Mouse (Mus musculus): Measurements from ENCODE around the gene Usp2. TPM values are rescaled to one million over a fixed set of nuclear protein-coding genes. Genes with fewer than 3 reads are reported as not detected.
"Not testable (repeated sequence)": the region's sequence is repeated elsewhere in the genome, so short reads cannot be mapped to it uniquely, and the experiment has no call there.

Gene Usp2
- total and polyA plus RNA-seq, 3 experiments = 2.1 to 2.3 (median 2.2) TPM

DNA sequence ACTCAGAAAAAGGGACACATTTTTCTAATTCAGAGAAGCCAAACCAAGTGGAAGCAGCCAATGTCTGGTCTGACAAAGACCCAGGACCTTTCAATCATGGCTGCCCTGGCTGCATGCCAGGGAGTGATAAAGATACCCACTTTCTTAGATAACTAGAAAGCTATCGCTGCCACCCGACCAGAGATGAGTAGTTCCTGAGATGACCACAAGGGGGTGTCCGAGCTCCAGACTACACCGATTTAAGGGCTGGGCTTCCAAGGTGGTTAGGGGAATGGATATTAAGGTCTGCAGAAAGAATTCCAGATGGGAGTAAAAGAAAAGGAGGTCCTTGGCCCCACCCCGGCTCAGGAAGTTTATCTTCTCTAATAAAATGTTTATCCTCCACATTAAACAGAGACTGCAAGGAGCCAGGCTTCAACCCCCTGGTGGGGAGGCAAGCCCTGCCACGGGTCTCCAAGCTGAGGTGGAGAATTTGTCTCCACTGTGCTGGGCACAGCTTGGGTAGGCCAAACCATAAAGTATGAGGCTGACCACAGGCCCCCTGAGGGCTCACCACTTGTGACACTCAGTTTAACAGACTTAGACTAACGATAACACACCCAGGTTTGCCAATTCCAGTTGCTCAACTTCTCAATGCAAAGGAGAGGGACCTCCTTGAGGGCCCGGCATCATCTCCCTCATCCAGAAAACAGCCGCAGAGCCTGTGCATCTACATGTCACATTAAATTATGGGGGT lies 42.7 kb downstream of the Usp2 start:
- Histone ChIP-seq H3K27me3 (replicated peaks) (no peaks in the 10 kb centered on the region), H3K4me1 (ENCODE audit: control insufficient read depth in 1 of 2, insufficient read depth in 2 of 2) (peaks cover 10 to 59% of the 10 kb centered on the region in 2 experiments), H3K79me2 (replicated peaks; ENCODE audit: control insufficient read depth, extremely low read depth, insufficient read depth, poor library complexity, severe bottlenecking) (peaks cover 42% of the 10 kb centered on the region), H3K4me3 (replicated peaks in 1 of 3; ENCODE audit: low read depth in 2 of 3, low read length in 2 of 3, poor library complexity in 1 of 3) (peak overlapping the region in 1 of 3 experiments; percentile 6), H3K4me2 (ENCODE audit: insufficient read depth, low read depth, poor library complexity, severe bottlenecking) (peak overlapping the region; percentile 64), H3K9me3 (replicated peaks; ENCODE audit: low read length) (no peaks in the 10 kb centered on the region), H3K9ac (ENCODE audit: insufficient read depth, low read depth) (no peak overlapping the region; the same call in 1 of the 2 replicates), H3K36me3 (replicated peaks in 1 of 2; ENCODE audit: control insufficient read depth in 1 of 2, insufficient read depth in 1 of 2, low read length in 1 of 2) (peaks cover 32 to 58% of the 10 kb centered on the region in 2 experiments), H3K27ac (ENCODE audit: insufficient read depth, low read depth) (no peak overlapping the region)
- dilution Hi-C loops (cut with MboI; ENCODE audit: extremely low pct_ligation_motif_present, extremely low pct_unique_long_range_greater_than_20kb, low sequenced_read_pairs) (no loop called here), in situ Hi-C loops (cut with MboI; ENCODE audit: low pct_ligation_motif_present, low pct_unique_long_range_greater_than_20kb, low sequenced_read_pairs) (no loop called here)
- no peak for TF ChIP-seq USF2 (conservative IDR thresholded peaks at IDR 0.05; ENCODE audit: low read depth, low read length)
- TF ChIP-seq HCFC1 (IDR thresholded peaks at IDR 0.05; ENCODE audit: low read depth, low read length) = no peak
- TF ChIP-seq ZMIZ1 (IDR thresholded peaks at IDR 0.05; ENCODE audit: low read depth, low read length) = no peak
- peak; percentile 73 to 78 for TF ChIP-seq CTCF (conservative IDR thresholded peaks at IDR 0.05 in 1 of 2, IDR thresholded peaks at IDR 0.05 in 1 of 2; ENCODE audit: low read depth in 2 of 2, low read length in 2 of 2)
- no peak for TF ChIP-seq BHLHE40 (IDR thresholded peaks at IDR 0.05; ENCODE audit: low read depth, low read length)
- no peak for TF ChIP-seq NRF1 (IDR thresholded peaks at IDR 0.05; ENCODE audit: low read depth, low read length)
- TF ChIP-seq ZC3H11A (IDR thresholded peaks at IDR 0.05; ENCODE audit: low read depth, low read length) = no peak
- TF ChIP-seq ETS1 (conservative IDR thresholded peaks at IDR 0.05; ENCODE audit: low read depth, low read length) = no peak
- peak; percentile 64 for TF ChIP-seq RAD21 (IDR thresholded peaks at IDR 0.05; ENCODE audit: low read depth, low read length)
- TF ChIP-seq EP300 (IDR thresholded peaks at IDR 0.05; ENCODE audit: low read length) = no peak
- DNase-seq (ENCODE audit: extremely low read depth) = peak; percentile 66

DNA sequence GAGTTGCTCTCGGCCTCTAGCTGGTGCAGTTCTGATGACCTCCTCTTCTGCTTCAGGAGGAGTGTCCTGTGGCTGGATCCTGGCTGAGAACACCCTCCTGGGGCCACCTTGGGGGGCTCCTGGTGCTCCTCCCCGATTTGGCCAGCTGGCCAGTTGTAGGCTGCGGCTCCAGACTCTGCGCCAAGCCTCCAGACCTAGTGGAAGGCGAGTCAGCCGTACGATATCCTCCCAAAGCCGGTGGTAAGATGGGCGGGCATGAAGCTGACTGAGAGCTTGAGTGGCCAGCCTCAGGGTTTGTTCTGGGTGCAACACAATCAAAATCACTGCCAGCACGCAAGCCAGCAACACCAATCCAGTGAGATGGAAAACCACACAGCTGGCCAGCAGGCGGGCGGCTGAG lies 45.1 kb downstream of the Usp2 start:
- H3K27me3 ChIP-seq (replicated peaks); H3K9me3 ChIP-seq (replicated peaks; ENCODE audit: low read length); in situ Hi-C loops (cut with MboI; ENCODE audit: low pct_ligation_motif_present, low pct_unique_long_range_greater_than_20kb, low sequenced_read_pairs); H3K27ac ChIP-seq (ENCODE audit: insufficient read depth, low read depth); dilution Hi-C loops (cut with MboI; ENCODE audit: extremely low pct_ligation_motif_present, extremely low pct_unique_long_range_greater_than_20kb, low sequenced_read_pairs); H3K9ac ChIP-seq (ENCODE audit: insufficient read depth, low read depth); DNase-seq (ENCODE audit: extremely low read depth): not testable (repeated sequence)
- Histone ChIP-seq H3K4me3 (replicated peaks in 1 of 3; ENCODE audit: low read depth in 2 of 3, low read length in 2 of 3, poor library complexity in 1 of 3) (peak overlapping the region in 1 of 3 experiments; percentile 75), H3K79me2 (replicated peaks; ENCODE audit: control insufficient read depth, extremely low read depth, insufficient read depth, poor library complexity, severe bottlenecking) (peaks cover 35% of the 10 kb centered on the region), H3K4me2 (ENCODE audit: insufficient read depth, low read depth, poor library complexity, severe bottlenecking) (peak overlapping the region; percentile 48), H3K4me1 (ENCODE audit: control insufficient read depth in 1 of 2, insufficient read depth in 2 of 2) (peaks cover 5 to 60% of the 10 kb centered on the region in 2 experiments; a peak in 3 of 4 replicates), H3K36me3 (replicated peaks in 1 of 2; ENCODE audit: control insufficient read depth in 1 of 2, insufficient read depth in 1 of 2, low read length in 1 of 2) (peaks cover 19 to 35% of the 10 kb centered on the region in 2 experiments)

DNA sequence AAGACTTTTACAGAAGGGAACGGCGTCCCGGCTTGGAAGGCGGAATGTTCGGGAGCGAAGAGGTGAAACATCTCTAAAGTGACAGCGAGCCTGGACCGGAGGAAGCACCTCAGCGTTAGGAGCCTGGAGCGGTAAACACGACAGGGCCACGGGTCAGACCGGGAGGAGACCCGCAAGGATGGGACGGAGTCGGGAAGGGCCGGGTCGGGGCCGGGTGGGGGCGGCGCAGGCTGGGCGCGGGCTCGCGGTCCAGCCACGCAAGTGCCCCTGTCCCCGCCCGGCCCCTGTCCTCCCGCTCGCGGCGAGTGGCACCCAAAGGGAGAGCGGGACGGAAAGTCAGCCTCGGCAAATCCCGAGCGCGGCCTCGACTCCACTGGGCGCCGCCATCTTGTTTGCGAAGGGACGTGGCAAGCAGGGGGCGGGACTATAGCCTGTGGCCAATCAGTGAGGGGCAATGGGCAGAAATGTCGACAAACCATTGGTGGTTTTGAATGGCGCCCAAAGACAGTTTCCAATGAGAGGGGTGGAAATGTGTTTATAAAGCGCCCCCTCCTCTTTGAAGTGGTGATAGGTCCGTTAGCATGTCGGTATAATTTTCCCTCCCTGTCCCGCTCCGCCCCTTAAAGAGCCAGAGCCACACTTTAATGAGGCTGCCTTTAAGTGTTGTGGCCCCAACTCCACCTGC lies 46.4 kb downstream of the Usp2 start, which contains the start of the genes Gm49380 and Rnf26:
TSS of gene Gm49380 (minus strand) at position 396 of the 685 bp plus-strand sequence.
TSS of gene Rnf26 (minus strand) at position 413 of the 685 bp plus-strand sequence.
- dilution Hi-C loops (cut with MboI; ENCODE audit: extremely low pct_ligation_motif_present, extremely low pct_unique_long_range_greater_than_20kb, low sequenced_read_pairs) (no loop called here), in situ Hi-C loops (cut with MboI; ENCODE audit: low pct_ligation_motif_present, low pct_unique_long_range_greater_than_20kb, low sequenced_read_pairs) (no loop called here)
- Histone ChIP-seq H3K9me3 (replicated peaks; ENCODE audit: low read length) (no peaks in the 10 kb centered on the region), H3K9ac (ENCODE audit: insufficient read depth, low read depth) (peak within 1 kb of the TSS; percentile 74), H3K27ac (ENCODE audit: insufficient read depth, low read depth) (no peak within 1 kb of the TSS; the same call in 1 of the 2 replicates), H3K27me3 (replicated peaks) (no peaks in the 10 kb centered on the region), H3K36me3 (replicated peaks in 1 of 2; ENCODE audit: control insufficient read depth in 1 of 2, insufficient read depth in 1 of 2, low read length in 1 of 2) (peaks cover 11 to 21% of the 10 kb centered on the region in 2 experiments), H3K4me3 (replicated peaks in 1 of 3; ENCODE audit: low read depth in 2 of 3, low read length in 2 of 3, poor library complexity in 1 of 3) (peak within 1 kb of the TSS; percentile 56 to 75 (median 63)), H3K4me2 (ENCODE audit: insufficient read depth, low read depth, poor library complexity, severe bottlenecking) (peak within 1 kb of the TSS; percentile 94), H3K79me2 (replicated peaks; ENCODE audit: control insufficient read depth, extremely low read depth, insufficient read depth, poor library complexity, severe bottlenecking) (peaks cover 28% of the 10 kb centered on the region), H3K4me1 (ENCODE audit: control insufficient read depth in 1 of 2, insufficient read depth in 2 of 2) (peaks cover 5 to 47% of the 10 kb centered on the region in 2 experiments; a peak in 3 of 4 replicates)
- peak; percentile 99 for DNase-seq (ENCODE audit: extremely low read depth)
- TF ChIP-seq EP300 (IDR thresholded peaks at IDR 0.05; ENCODE audit: low read length) (no peak), ZNF384 (IDR thresholded peaks at IDR 0.05; ENCODE audit: low read depth, low read length) (no peak), MYC (IDR thresholded peaks at IDR 0.05; ENCODE audit: low read depth, low read length) (peak; percentile 54; the same call in 1 of the 2 replicates), KAT2A (IDR thresholded peaks at IDR 0.05; ENCODE audit: insufficient replicate concordance, low read length) (peak; percentile 75; the same call in 1 of the 2 replicates), RAD21 (IDR thresholded peaks at IDR 0.05; ENCODE audit: low read depth, low read length) (no peak), GABPA (IDR thresholded peaks at IDR 0.05; ENCODE audit: insufficient replicate concordance, low read depth, low read length) (no peak), IRF4 (IDR thresholded peaks at IDR 0.05; ENCODE audit: low read depth, low read length) (no peak), SMC3 (IDR thresholded peaks at IDR 0.05; ENCODE audit: low read depth, low read length) (no peak), UBTF (IDR thresholded peaks at IDR 0.05; ENCODE audit: low read depth, low read length) (no peak), ETS1 (conservative IDR thresholded peaks at IDR 0.05; ENCODE audit: low read depth, low read length) (no peak), ELF1 (IDR thresholded peaks at IDR 0.05; ENCODE audit: low read depth, low read length) (no peak; the same call in 1 of the 2 replicates), MAZ (IDR thresholded peaks at IDR 0.05; ENCODE audit: low read depth, low read length) (peak; percentile 91), ZMIZ1 (IDR thresholded peaks at IDR 0.05; ENCODE audit: low read depth, low read length) (no peak; the same call in 1 of the 2 replicates), CHD2 (IDR thresholded peaks at IDR 0.05; ENCODE audit: low read length) (peak; percentile 96), TCF12 (IDR thresholded peaks at IDR 0.05; ENCODE audit: low read depth, low read length) (peak; percentile 91)

Data from CH12.LX (cell line).